Mouse (Mus musculus) bone marrow, adult 2 months (tissue): ENCODE measurements around the gene Cdc42bpg.

Experiments
- CTCF ChIP-seq: fragments of 200-500 bp; IDR thresholded peaks from 2 replicates; pipeline ENCODE4 v1.5.1; 2011; ENCODE audit warnings: low read length, control low read depth; ENCODE audit not compliant: control insufficient read depth, insufficient read depth
- POLR2A ChIP-seq: fragments of 200-500 bp; IDR thresholded peaks from 2 replicates; pipeline ENCODE4 v1.6.1; 2011; ENCODE audit warnings: low read depth, mild to moderate bottlenecking, control low read depth, low read length, borderline replicate concordance; ENCODE audit not compliant: control insufficient read depth

DNA sequence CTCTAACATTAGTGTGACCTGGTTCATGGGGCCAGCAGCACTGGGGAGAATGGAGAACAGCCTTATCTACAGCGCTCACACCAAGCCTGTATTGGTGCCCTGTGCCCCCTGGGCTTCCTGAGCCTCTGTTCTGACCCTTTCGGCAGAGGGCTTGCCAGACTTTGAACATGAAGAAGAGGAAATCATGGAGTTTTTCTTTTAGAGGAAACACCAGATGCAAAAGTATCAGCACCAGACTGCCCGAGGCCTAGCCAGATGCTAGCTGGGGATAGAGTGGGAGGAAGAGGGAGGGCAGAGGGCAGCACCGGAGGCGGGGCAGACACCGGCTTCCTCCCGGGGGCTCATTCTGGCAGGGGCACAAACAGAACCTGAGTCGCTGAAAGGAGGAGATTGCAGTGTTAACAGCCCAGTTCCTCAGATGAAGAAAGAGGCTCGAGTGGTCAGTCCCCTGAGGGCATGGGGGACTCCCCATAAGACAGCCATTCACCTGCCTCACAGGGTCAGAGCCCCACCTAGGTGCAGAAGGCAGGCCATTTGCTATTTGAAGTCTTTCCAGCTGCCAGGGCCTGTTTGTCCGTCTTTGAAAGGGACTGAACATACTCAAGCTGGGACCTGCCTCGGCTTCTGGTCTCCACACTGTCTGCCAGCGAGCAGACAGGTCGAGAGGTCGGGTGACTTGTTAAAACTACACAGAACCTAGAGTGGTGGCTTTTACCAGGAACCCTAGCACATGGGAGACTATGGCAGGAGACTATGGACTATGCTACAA, 43.1 kb downstream of the Cdc42bpg start:
- no peak for TF ChIP-seq CTCF
- TF ChIP-seq POLR2A: no peak
